Mouse (Mus musculus): ENCODE results near the gene Tmx2. TPM values are rescaled to one million over a fixed set of nuclear protein-coding genes. Genes with fewer than 3 reads are reported as not detected.
A peak's percentile ranks its signal among the peaks of the same experiment; 100 is the strongest.

Tmx2 gene
- total and polyA plus RNA-seq, 3 experiments: 64.6 to 66.8 TPM; not detected in 1

DNA sequence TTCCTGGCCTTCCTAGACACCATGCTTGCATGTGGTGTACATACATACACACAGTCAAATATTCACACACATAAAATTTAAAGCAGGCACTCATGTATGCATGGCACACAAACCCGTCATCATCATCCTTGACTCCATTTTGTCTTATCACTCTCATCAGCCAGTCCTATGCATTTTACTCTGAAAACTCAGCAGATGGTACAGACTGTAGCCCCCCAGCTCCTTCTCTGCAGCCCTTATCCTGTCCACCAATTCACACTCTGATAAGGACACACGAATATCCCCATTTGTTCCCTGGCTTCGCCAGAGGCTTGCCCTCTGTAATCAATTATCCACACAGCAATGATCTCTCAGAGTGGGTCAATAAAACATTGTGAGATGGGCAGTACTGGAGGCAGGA, 42.2 kb upstream of the Tmx2 start:
- DNase-seq (ENCODE audit: low read depth, low spot score): peak; percentile 45
- peaks cover 9 to 20% of the 10 kb centered on the region in 2 experiments for H3K4me1 ChIP-seq (ENCODE audit: control insufficient read depth in 1 of 2, insufficient read depth in 2 of 2, low read length in 2 of 2)
- peaks cover 5 to 42% of the 10 kb centered on the region in 2 experiments; a peak in 3 of 4 replicates for H3K36me3 ChIP-seq (ENCODE audit: control insufficient read depth in 1 of 2, insufficient read depth in 2 of 2, low read length in 2 of 2)
- no peak overlapping the region for H3K4me3 ChIP-seq (ENCODE audit: control insufficient read depth in 1 of 2, insufficient read depth in 1 of 2, low read depth in 2 of 2, low read length in 2 of 2)
- H3K27me3 ChIP-seq (ENCODE audit: control insufficient read depth in 1 of 2, insufficient read depth in 2 of 2, low read length in 2 of 2): no peaks in the 10 kb centered on the region
- no peak overlapping the region for H3K9ac ChIP-seq (ENCODE audit: control insufficient read depth, low read depth, low read length, poor library complexity, severe bottlenecking)
- TF ChIP-seq EP300 (IDR thresholded peaks at IDR 0.05; ENCODE audit: low read depth in 1 of 2, low read length in 2 of 2): peak in 1 of 2 experiments; percentile 31; a peak in 1 of 4 replicates
- TF ChIP-seq TBP (IDR thresholded peaks at IDR 0.05; ENCODE audit: low read depth, low read length): no peak
- no peak for TF ChIP-seq USF2 (IDR thresholded peaks at IDR 0.05; ENCODE audit: borderline replicate concordance in 1 of 2, insufficient read depth in 1 of 2, low read depth in 1 of 2, low read length in 2 of 2)
- no peak for TF ChIP-seq JUND (IDR thresholded peaks at IDR 0.05; ENCODE audit: low read depth, low read length)
- TF ChIP-seq RAD21 (IDR thresholded peaks at IDR 0.05; ENCODE audit: low read depth, low read length): no peak
- TF ChIP-seq SIN3A (IDR thresholded peaks at IDR 0.05; ENCODE audit: low read length): peak; percentile 10; the same call in 1 of the 2 replicates
- TF ChIP-seq SMC3 (IDR thresholded peaks at IDR 0.05; ENCODE audit: low read depth, low read length): no peak
- TF ChIP-seq ZC3H11A (IDR thresholded peaks at IDR 0.05; ENCODE audit: low read depth, low read length): no peak
- no peak for TF ChIP-seq NELFE (IDR thresholded peaks at IDR 0.05; ENCODE audit: low read depth, low read length)
- peak; percentile 65 for TF ChIP-seq GATA1 (IDR thresholded peaks at IDR 0.05; ENCODE audit: low read depth, low read length)
- 0 out of 2 replicates have a peak, but pooled peaks have one; percentile 18 for TF ChIP-seq TCF12 (IDR thresholded peaks at IDR 0.05; ENCODE audit: low read depth, low read length)
- H3K9me3 ChIP-seq (replicated peaks; ENCODE audit: insufficient read depth, low read length): no peaks in the 10 kb centered on the region
- peak overlapping the region; percentile 26; the same call in 1 of the 2 replicates for H3K27ac ChIP-seq (ENCODE audit: control insufficient read depth, low read depth, low read length)
- peaks cover 19% of the 10 kb centered on the region for H3K79me2 ChIP-seq (ENCODE audit: control insufficient read depth, insufficient read depth, low read length, poor library complexity)

DNA sequence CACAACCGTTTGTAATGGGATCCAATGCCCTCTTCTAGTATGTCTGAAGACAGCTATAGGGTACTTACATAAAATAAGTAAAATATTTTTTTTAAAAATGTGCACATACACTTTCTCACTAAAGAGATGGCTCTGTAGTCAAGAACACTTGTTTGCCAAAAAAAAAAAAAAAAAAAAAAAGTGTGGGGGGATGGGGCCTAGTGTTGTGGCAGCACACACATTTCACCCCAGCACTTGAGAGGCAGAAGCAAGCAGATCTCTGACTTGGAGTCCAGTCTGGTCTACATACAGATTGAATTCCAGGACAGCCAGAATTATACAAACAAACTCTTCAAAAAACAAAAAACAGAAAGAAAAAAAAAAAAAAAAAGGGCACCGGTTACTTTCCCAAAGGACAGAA, 41.8 kb upstream of the Tmx2 start:
- no peak overlapping the region for H3K27ac ChIP-seq (ENCODE audit: control insufficient read depth, low read depth, low read length)
- DNase-seq (ENCODE audit: low read depth, low spot score): no peak
- peaks cover 5 to 37% of the 10 kb centered on the region in 2 experiments; a peak in 3 of 4 replicates for H3K36me3 ChIP-seq (ENCODE audit: control insufficient read depth in 1 of 2, insufficient read depth in 2 of 2, low read length in 2 of 2)
- no peak overlapping the region for H3K4me3 ChIP-seq (ENCODE audit: control insufficient read depth in 1 of 2, insufficient read depth in 1 of 2, low read depth in 2 of 2, low read length in 2 of 2)
- TF ChIP-seq MEF2A (IDR thresholded peaks at IDR 0.05; ENCODE audit: extremely low read depth, insufficient replicate concordance, low read depth, low read length, poor library complexity, severe bottlenecking) (no peak), ZNF384 (IDR thresholded peaks at IDR 0.05; ENCODE audit: low read depth, low read length) (peak; percentile 82)
- H3K27me3 ChIP-seq (ENCODE audit: control insufficient read depth in 1 of 2, insufficient read depth in 2 of 2, low read length in 2 of 2): no peaks in the 10 kb centered on the region
- no peaks in the 10 kb centered on the region for H3K9me3 ChIP-seq (replicated peaks; ENCODE audit: insufficient read depth, low read length)
- peaks cover 18% of the 10 kb centered on the region for H3K79me2 ChIP-seq (ENCODE audit: control insufficient read depth, insufficient read depth, low read length, poor library complexity)
- peaks cover 9 to 15% of the 10 kb centered on the region in 2 experiments for H3K4me1 ChIP-seq (ENCODE audit: control insufficient read depth in 1 of 2, insufficient read depth in 2 of 2, low read length in 2 of 2)
- H3K9ac ChIP-seq (ENCODE audit: control insufficient read depth, low read depth, low read length, poor library complexity, severe bottlenecking): no peak overlapping the region

DNA sequence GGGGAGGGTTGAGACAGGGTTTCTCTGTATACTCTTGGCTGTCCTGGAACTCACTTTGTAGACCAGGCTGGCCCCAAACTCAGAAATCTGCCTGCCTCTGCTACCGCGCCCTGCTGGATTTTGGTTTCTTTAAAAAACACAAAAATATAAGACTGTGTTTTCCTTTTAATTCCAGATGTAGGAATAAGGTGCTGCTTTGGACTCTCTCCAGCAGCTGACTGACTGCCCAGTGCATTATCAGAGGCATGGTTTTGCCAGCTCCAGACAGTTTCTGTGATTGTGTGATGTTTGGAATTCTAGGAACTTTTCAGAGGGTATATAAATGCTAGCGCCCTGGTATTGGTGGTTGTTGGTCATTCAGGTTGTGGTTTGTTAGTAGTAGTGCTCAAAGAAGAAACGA, 38.4 kb upstream of the Tmx2 start:
- Histone ChIP-seq H3K4me3 (ENCODE audit: control insufficient read depth in 1 of 2, insufficient read depth in 1 of 2, low read depth in 2 of 2, low read length in 2 of 2) (no peak overlapping the region), H3K27me3 (ENCODE audit: control insufficient read depth in 1 of 2, insufficient read depth in 2 of 2, low read length in 2 of 2) (no peaks in the 10 kb centered on the region), H3K4me1 (ENCODE audit: control insufficient read depth in 1 of 2, insufficient read depth in 2 of 2, low read length in 2 of 2) (peaks cover 9 to 16% of the 10 kb centered on the region in 2 experiments), H3K9me3 (replicated peaks; ENCODE audit: insufficient read depth, low read length) (no peaks in the 10 kb centered on the region), H3K36me3 (ENCODE audit: control insufficient read depth in 1 of 2, insufficient read depth in 2 of 2, low read length in 2 of 2) (peaks cover 0 to 26% of the 10 kb centered on the region in 2 experiments; a peak in 3 of 4 replicates), H3K9ac (ENCODE audit: control insufficient read depth, low read depth, low read length, poor library complexity, severe bottlenecking) (peak overlapping the region; percentile 99; the same call in 1 of the 2 replicates), H3K79me2 (ENCODE audit: control insufficient read depth, insufficient read depth, low read length, poor library complexity) (peaks cover 21% of the 10 kb centered on the region), H3K27ac (ENCODE audit: control insufficient read depth, low read depth, low read length) (peak overlapping the region; percentile 62; the same call in 1 of the 2 replicates)
- no peak for DNase-seq (ENCODE audit: low read depth, low spot score)
- TF ChIP-seq GATA1 (IDR thresholded peaks at IDR 0.05; ENCODE audit: low read depth, low read length) (no peak), ZNF384 (IDR thresholded peaks at IDR 0.05; ENCODE audit: low read depth, low read length) (no peak), MYC (IDR thresholded peaks at IDR 0.05; ENCODE audit: low read depth, low read length) (no peak), MEF2A (IDR thresholded peaks at IDR 0.05; ENCODE audit: extremely low read depth, insufficient replicate concordance, low read depth, low read length, poor library complexity, severe bottlenecking) (no peak)

Data from MEL (cell line).